Mouse (Mus musculus): ENCODE measurements around the gene Wiz.

- TF ChIP-seq POLR2A (IDR thresholded peaks at IDR 0.05; ENCODE audit: extremely low read depth, insufficient read depth, low read length) (no peak), CTCF (IDR thresholded peaks at IDR 0.05; ENCODE audit: low read depth, low read length) (no peak)
Measured at GRCm38 (mm10) chr17:32321390-32321734, 67.9 kb downstream of the Wiz start.
